Mouse (Mus musculus): ENCODE data around the gene Grin3a. TPM values are rescaled to one million over a fixed set of nuclear protein-coding genes. Genes with fewer than 3 reads are reported as not detected.

The Grin3a gene
- total and polyA plus RNA-seq, 3 experiments: 0.04 to 0.10 TPM; not detected in 1

DNA sequence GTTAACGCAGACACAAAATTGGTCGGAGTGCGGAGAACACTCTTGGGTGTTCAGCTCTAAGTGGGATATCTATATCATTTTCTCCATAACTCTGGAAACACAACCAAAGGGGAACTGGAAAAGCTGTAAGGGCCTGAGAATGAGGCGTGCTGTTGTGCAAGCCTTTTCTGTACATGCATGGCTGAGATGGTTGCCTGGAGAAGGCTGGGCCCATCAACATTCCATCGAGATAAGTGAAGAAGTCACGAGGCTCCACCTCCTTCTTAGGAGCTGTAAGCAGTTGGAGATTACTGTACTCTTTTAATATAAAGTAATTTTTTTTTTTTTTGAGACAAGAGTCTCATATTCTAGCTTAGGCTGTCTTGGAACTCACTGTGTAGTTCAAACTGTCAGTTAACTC is 169.5 kb downstream of the Grin3a start:
- no peak for DNase-seq (ENCODE audit: low read depth, low spot score)
- Histone ChIP-seq H3K27ac (ENCODE audit: control insufficient read depth, low read depth, low read length) (no peak overlapping the region), H3K9me3 (replicated peaks; ENCODE audit: insufficient read depth, low read length) (no peaks in the 10 kb centered on the region), H3K27me3 (ENCODE audit: control insufficient read depth in 1 of 2, insufficient read depth in 2 of 2, low read length in 2 of 2) (no peaks in the 10 kb centered on the region), H3K36me3 (ENCODE audit: control insufficient read depth in 1 of 2, insufficient read depth in 2 of 2, low read length in 2 of 2) (no peaks in the 10 kb centered on the region), H3K4me3 (ENCODE audit: control insufficient read depth in 1 of 2, insufficient read depth in 1 of 2, low read depth in 2 of 2, low read length in 2 of 2) (no peak overlapping the region), H3K79me2 (ENCODE audit: control insufficient read depth, insufficient read depth, low read length, poor library complexity) (no peaks in the 10 kb centered on the region), H3K9ac (ENCODE audit: control insufficient read depth, low read depth, low read length, poor library complexity, severe bottlenecking) (no peak overlapping the region), H3K4me1 (ENCODE audit: control insufficient read depth in 1 of 2, insufficient read depth in 2 of 2, low read length in 2 of 2) (no peaks in the 10 kb centered on the region)
- TF ChIP-seq NELFE (IDR thresholded peaks at IDR 0.05; ENCODE audit: low read depth, low read length) (no peak), ELF1 (IDR thresholded peaks at IDR 0.05; ENCODE audit: low read depth, low read length) (no peak), MAFK (IDR thresholded peaks at IDR 0.05; ENCODE audit: borderline replicate concordance, low read depth, low read length) (no peak), SMC3 (IDR thresholded peaks at IDR 0.05; ENCODE audit: low read depth, low read length) (no peak), NRF1 (IDR thresholded peaks at IDR 0.05; ENCODE audit: insufficient read depth, low read depth, low read length, poor library complexity, severe bottlenecking) (no peak), ETS1 (IDR thresholded peaks at IDR 0.05; ENCODE audit: low read depth, low read length) (no peak), GATA1 (IDR thresholded peaks at IDR 0.05; ENCODE audit: low read depth, low read length) (no peak), ZNF384 (IDR thresholded peaks at IDR 0.05; ENCODE audit: low read depth, low read length) (no peak), ZKSCAN1 (IDR thresholded peaks at IDR 0.05; ENCODE audit: low read depth, low read length) (no peak), MYC (IDR thresholded peaks at IDR 0.05; ENCODE audit: low read depth, low read length) (no peak), USF1 (IDR thresholded peaks at IDR 0.05; ENCODE audit: low read depth, low read length) (no peak)

DNA sequence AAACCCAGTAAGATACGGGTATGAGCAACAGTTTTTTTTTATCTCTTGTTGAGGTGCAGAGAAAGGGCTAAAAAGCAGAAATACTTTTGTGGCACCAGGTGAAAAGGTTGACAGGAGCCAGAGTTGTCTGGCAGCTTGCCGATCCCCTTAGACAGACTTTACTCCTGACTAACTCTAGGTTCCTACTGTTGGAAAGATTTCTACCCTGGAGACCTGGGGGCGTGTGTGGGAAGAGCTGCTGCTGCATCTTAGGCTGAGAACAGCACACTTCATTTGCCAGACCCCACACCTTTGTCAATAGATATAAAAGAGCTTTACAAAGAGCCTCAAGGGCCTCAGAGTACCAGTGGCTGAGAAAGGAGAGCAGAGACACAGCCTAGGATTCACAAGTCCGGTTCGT is 180.7 kb downstream of the Grin3a start:
- no peak for DNase-seq (ENCODE audit: low read depth, low spot score)
- TF ChIP-seq EP300 (IDR thresholded peaks at IDR 0.05; ENCODE audit: low read depth in 1 of 2, low read length in 2 of 2): no peak
- no peaks in the 10 kb centered on the region for H3K4me1 ChIP-seq (ENCODE audit: control insufficient read depth in 1 of 2, insufficient read depth in 2 of 2, low read length in 2 of 2)
- no peak overlapping the region for H3K4me3 ChIP-seq (ENCODE audit: control insufficient read depth in 1 of 2, insufficient read depth in 1 of 2, low read depth in 2 of 2, low read length in 2 of 2)
- H3K27ac ChIP-seq (ENCODE audit: control insufficient read depth, low read depth, low read length): no peak overlapping the region
- H3K9me3 ChIP-seq (replicated peaks; ENCODE audit: insufficient read depth, low read length): no peaks in the 10 kb centered on the region
- H3K9ac ChIP-seq (ENCODE audit: control insufficient read depth, low read depth, low read length, poor library complexity, severe bottlenecking): no peak overlapping the region
- H3K27me3 ChIP-seq (ENCODE audit: control insufficient read depth in 1 of 2, insufficient read depth in 2 of 2, low read length in 2 of 2): no peaks in the 10 kb centered on the region
- peaks cover 0 to 2% of the 10 kb centered on the region in 2 experiments; a peak in 1 of 4 replicates for H3K36me3 ChIP-seq (ENCODE audit: control insufficient read depth in 1 of 2, insufficient read depth in 2 of 2, low read length in 2 of 2)
- H3K79me2 ChIP-seq (ENCODE audit: control insufficient read depth, insufficient read depth, low read length, poor library complexity): no peaks in the 10 kb centered on the region

DNA sequence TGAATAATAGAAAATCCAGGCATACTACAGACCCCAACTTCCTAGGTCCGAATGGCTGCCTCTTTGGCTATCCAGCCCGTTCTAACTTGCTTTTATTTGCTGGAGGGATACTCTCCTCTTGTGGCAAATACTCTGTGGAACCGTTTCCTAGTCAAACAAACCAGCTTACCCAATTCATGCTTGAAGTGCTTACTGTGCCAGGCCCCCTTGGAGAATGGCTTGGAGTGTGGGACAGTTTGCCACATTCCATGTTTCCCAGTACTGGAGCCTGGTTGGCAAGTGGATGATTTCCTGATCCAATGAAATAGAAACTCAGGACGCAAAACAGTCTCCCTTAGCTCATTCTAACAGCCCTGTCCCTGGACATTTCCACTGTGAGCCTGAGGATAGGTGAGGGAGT is 183.3 kb downstream of the Grin3a start:
- Histone ChIP-seq H3K4me3 (ENCODE audit: control insufficient read depth in 1 of 2, insufficient read depth in 1 of 2, low read depth in 2 of 2, low read length in 2 of 2) (no peak overlapping the region), H3K9me3 (replicated peaks; ENCODE audit: insufficient read depth, low read length) (no peaks in the 10 kb centered on the region), H3K9ac (ENCODE audit: control insufficient read depth, low read depth, low read length, poor library complexity, severe bottlenecking) (no peak overlapping the region), H3K79me2 (ENCODE audit: control insufficient read depth, insufficient read depth, low read length, poor library complexity) (no peaks in the 10 kb centered on the region), H3K4me1 (ENCODE audit: control insufficient read depth in 1 of 2, insufficient read depth in 2 of 2, low read length in 2 of 2) (no peaks in the 10 kb centered on the region), H3K27me3 (ENCODE audit: control insufficient read depth in 1 of 2, insufficient read depth in 2 of 2, low read length in 2 of 2) (no peaks in the 10 kb centered on the region), H3K36me3 (ENCODE audit: control insufficient read depth in 1 of 2, insufficient read depth in 2 of 2, low read length in 2 of 2) (peaks cover 0 to 2% of the 10 kb centered on the region in 2 experiments; a peak in 1 of 4 replicates), H3K27ac (ENCODE audit: control insufficient read depth, low read depth, low read length) (no peak overlapping the region)
- TF ChIP-seq MEF2A (IDR thresholded peaks at IDR 0.05; ENCODE audit: extremely low read depth, insufficient replicate concordance, low read depth, low read length, poor library complexity, severe bottlenecking) (no peak), E2F4 (IDR thresholded peaks at IDR 0.05; ENCODE audit: borderline replicate concordance, low read depth, low read length) (no peak), NRF1 (IDR thresholded peaks at IDR 0.05; ENCODE audit: insufficient read depth, low read depth, low read length, poor library complexity, severe bottlenecking) (no peak), CHD2 (IDR thresholded peaks at IDR 0.05; ENCODE audit: low read length) (no peak), CTCF (IDR thresholded peaks at IDR 0.05 in 2 of 3, conservative IDR thresholded peaks at IDR 0.05 in 1 of 3; ENCODE audit: control insufficient read depth in 1 of 3, insufficient read depth in 1 of 3, low read depth in 2 of 3, low read length in 3 of 3, poor library complexity in 1 of 3, severe bottlenecking in 1 of 3) (no peak), GABPA (IDR thresholded peaks at IDR 0.05; ENCODE audit: low read depth, low read length) (no peak), USF1 (IDR thresholded peaks at IDR 0.05; ENCODE audit: low read depth, low read length) (no peak), GATA1 (IDR thresholded peaks at IDR 0.05; ENCODE audit: low read depth, low read length) (no peak), TAL1 (IDR thresholded peaks at IDR 0.05; ENCODE audit: low read length) (no peak)
- DNase-seq (ENCODE audit: low read depth, low spot score): no peak
